Mouse (Mus musculus) olfactory bulb, adult 2 months (tissue): ENCODE measurements around the gene Nupl2. TPM values are rescaled to one million over a fixed set of nuclear protein-coding genes. Genes with fewer than 3 reads are reported as not detected.

Experiments
- H3K27ac ChIP-seq: fragments of 200-500 bp; 2 replicates; pipeline ENCODE4 v1.5.1; 2012; ENCODE audit warnings: low read depth, low read length; ENCODE audit not compliant: insufficient read depth
- H3K4me1 ChIP-seq: fragments of 200-500 bp; 2 replicates; pipeline ENCODE4 v1.6.1; 2012; ENCODE audit warnings: low read length; ENCODE audit not compliant: control insufficient read depth, insufficient read depth
- H3K4me3 ChIP-seq: fragments of 200-500 bp; 2 replicates; pipeline ENCODE4 v1.5.1; 2012; ENCODE audit warnings: mild to moderate bottlenecking, low read depth, low read length, moderate library complexity; ENCODE audit not compliant: insufficient read depth
- CTCF ChIP-seq: fragments of 200-500 bp; IDR thresholded peaks from 2 replicates; pipeline ENCODE4 v1.5.1; 2012; ENCODE audit warnings: low read depth, mild to moderate bottlenecking, low read length, moderate library complexity; ENCODE audit not compliant: insufficient read depth
- POLR2A ChIP-seq: fragments of 200-500 bp; IDR thresholded peaks from 2 replicates; pipeline ENCODE4 v1.6.1; 2012; ENCODE audit warnings: mild to moderate bottlenecking, low read depth, low read length, moderate library complexity; ENCODE audit not compliant: insufficient read depth
- WGBS: fragments of 180-500 bp; shearing (Covaris S2); methylation state at CpG from one replicate; pipeline ENCODE4 v1.1.7; 2018; 5-methylcytosine and 5-hydroxymethylcytosine counted together
- polyA plus RNA-seq: library from polyadenylated mRNA; stranded (reverse); fragments of >200 nt; gene quantifications from 2 replicates; pipeline ENCODE4 v1.2.4, GENCODE M21; 2012; ENCODE audit warnings: low replicate concordance; ENCODE audit not compliant: missing spikeins, insufficient read depth, insufficient read length

Gene Nupl2
- polyA plus RNA-seq, result not detected in 2 replicates

DNA sequence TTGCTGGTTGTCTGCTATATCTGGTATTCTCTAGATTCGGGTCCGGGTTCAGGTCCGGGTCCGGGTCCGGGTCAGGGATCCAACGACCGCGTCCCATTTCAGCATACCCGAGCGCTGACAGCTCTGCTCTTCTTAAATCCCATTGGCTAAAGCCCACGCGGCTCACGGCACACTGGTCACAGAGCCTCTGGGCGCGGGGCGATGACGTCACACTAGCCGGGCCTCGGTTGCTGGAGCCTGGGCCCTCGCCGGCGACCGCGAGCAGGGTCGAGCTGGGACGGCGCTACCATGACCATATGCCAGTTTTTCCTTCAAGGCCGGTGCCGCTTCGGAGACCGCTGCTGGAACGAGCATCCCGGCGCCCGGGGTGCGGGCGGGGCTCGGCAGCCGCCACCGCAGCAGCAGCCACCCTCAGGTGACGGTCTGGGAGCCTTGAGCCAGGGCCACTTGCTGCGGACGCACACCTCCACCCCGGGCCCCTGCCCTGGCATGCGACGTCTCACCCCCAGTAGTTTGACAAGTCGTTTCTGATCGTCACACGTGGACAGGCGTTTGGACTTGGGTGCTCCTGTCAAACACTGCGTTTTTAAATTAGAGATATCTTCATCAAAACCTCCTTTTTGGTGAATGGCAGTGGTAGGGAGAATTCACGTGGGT is at the start of gene Nupl2:
TSS of gene Nupl2 (plus strand) at position 175 of the 657 bp plus-strand sequence.
- WGBS, result under 1% methylated on average over 52 of the region's 52 CpGs
- TF ChIP-seq CTCF, result no peak
- TF ChIP-seq POLR2A, result peak; percentile 45
- Histone ChIP-seq H3K4me3 (peak within 1 kb of the TSS; percentile 92), H3K4me1 (peaks cover 2% of the 10 kb centered on the region; the same call in 1 of the 2 replicates), H3K27ac (peak within 1 kb of the TSS; percentile 23; the same call in 1 of the 2 replicates)

GRCm38 (mm10) chr5:24122221-24122620 is 42.5 kb upstream of the Nupl2 start:
- TF ChIP-seq CTCF (no peak), POLR2A (no peak)
- H3K27ac ChIP-seq, result no peak overlapping the region
- peaks cover 7% of the 10 kb centered on the region for H3K4me1 ChIP-seq
- no peak overlapping the region for H3K4me3 ChIP-seq
- 95% methylated on average over 2 of the region's 2 CpGs for WGBS

DNA sequence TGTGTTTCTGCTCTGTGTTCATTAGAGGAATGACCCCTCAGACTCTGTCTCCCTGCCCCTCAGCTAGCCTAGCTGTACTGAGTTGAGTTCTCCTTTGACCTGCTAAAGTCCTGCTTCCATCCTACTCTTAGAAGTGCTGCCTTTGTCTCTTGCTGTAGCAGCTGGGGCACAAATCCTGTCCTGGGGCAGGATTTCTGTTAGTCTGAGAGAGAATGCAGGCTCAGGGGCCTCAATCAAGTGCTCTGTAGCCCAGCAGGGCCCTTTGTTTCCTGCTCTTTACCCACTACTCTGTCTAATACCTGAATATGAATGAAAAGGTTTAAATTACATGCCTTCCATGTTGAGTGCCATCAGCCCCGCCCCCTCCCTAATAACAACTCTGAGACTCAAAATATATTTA is 40.6 kb upstream of the Nupl2 start:
- H3K4me1 ChIP-seq, result peaks cover 7% of the 10 kb centered on the region
- 18% methylated on average over 1 of the region's 1 CpGs for WGBS
- 0 out of 2 replicates have a peak overlapping the region, but pooled peaks have one; percentile 45 for H3K27ac ChIP-seq
- H3K4me3 ChIP-seq, result no peak overlapping the region
- no peak for TF ChIP-seq CTCF
- TF ChIP-seq POLR2A, result no peak

GRCm38 (mm10) chr5:24124579-24125276 is 40.0 kb upstream of the Nupl2 start:
- Histone ChIP-seq H3K4me3 (no peak overlapping the region), H3K4me1 (peaks cover 7% of the 10 kb centered on the region), H3K27ac (no peak overlapping the region)
- 36% methylated on average over 3 of the region's 3 CpGs for WGBS
- TF ChIP-seq CTCF (no peak), POLR2A (no peak)

DNA sequence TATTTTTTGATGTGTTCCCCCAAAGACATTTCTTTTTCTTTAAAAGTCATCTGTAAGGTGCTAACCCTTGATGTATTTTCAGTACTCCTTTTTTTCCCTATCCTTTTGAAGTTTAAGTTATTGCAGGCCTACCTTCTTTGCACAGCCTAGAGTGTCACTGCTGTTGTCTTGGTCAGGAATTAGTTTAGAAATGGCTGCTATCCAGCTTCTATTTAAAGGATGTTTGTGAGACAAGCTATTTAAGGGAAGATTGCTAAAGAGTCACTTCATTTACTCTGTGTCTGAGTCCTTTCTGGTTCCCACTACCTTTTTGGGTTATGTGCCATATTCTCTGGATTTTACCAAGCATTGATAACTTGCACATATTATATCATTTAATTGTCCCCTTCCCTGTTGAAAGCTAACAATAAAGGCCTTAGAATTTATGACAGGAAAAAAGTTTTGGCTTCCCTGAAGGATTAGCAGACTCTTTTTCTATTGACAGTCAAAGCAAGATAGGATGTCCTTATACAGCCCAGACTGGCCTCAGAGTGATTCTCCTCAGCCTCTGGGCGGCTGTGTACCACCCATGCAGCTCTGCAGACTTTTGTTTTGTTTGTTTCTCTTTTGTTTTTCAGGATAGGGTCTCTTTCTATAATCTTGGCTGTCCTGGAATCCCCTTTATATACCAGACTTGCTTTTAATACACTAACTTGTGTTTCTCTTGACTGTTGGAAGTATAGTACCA is 38.7 kb upstream of the Nupl2 start:
- Histone ChIP-seq H3K4me3 (no peak overlapping the region), H3K4me1 (peaks cover 7% of the 10 kb centered on the region), H3K27ac (no peak overlapping the region)
- 39% methylated on average over 1 of the region's 1 CpGs for WGBS
- no peak for TF ChIP-seq POLR2A
- TF ChIP-seq CTCF, result no peak

GRCm38 (mm10) chr5:24126967-24127366 is 37.8 kb upstream of the Nupl2 start:
- WGBS, result 38% methylated on average over 4 of the region's 4 CpGs
- TF ChIP-seq POLR2A (no peak), CTCF (no peak)
- Histone ChIP-seq H3K27ac (no peak overlapping the region), H3K4me1 (peaks cover 7% of the 10 kb centered on the region), H3K4me3 (no peak overlapping the region)

- TF ChIP-seq CTCF, result no peak
- WGBS, result 93% methylated on average over 5 of the region's 5 CpGs
- no peaks in the 10 kb centered on the region for H3K4me1 ChIP-seq
- no peak overlapping the region for H3K4me3 ChIP-seq
- no peak overlapping the region for H3K27ac ChIP-seq
Observed at GRCm38 (mm10) chr5:24146964-24147363, 17.8 kb upstream of the Nupl2 start.

- no peak overlapping the region for H3K4me3 ChIP-seq
- no peak overlapping the region for H3K27ac ChIP-seq
- no peaks in the 10 kb centered on the region for H3K4me1 ChIP-seq
- TF ChIP-seq CTCF, result no peak
- no peak for TF ChIP-seq POLR2A
Observed at GRCm38 (mm10) chr5:24152199-24152598, 12.6 kb upstream of the Nupl2 start.

DNA sequence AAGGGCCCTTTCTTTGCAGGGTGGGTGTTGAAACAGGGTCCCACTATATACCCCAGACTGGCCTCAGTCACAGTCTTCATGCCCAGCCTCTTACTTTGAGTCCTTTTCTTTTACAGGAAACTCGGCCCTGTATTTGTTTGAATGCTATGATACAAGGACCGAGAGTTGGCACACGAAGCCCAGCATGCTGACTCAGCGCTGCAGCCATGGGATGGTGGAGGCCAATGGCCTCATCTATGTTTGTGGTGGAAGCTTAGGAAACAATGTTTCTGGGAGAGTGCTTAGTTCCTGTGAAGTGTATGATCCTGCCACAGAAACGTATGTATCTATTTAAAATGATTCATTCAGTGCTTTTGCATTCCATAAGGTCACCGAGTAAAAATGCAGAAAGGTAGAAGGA is 8.0 kb upstream of the Nupl2 start:
- no peak overlapping the region for H3K27ac ChIP-seq
- TF ChIP-seq POLR2A (no peak), CTCF (no peak)
- 85% methylated on average over 6 of the region's 6 CpGs for WGBS
- H3K4me1 ChIP-seq, result no peaks in the 10 kb centered on the region
- no peak overlapping the region for H3K4me3 ChIP-seq
